Mouse (Mus musculus): ENCODE measurements at regions not wholly inside any gene's neighbourhood (a gene's known extent, or its start where the extent isn't known, plus 50 kb on each side); places are given as distances from the start of the nearest gene placed in this dataset.

DNA sequence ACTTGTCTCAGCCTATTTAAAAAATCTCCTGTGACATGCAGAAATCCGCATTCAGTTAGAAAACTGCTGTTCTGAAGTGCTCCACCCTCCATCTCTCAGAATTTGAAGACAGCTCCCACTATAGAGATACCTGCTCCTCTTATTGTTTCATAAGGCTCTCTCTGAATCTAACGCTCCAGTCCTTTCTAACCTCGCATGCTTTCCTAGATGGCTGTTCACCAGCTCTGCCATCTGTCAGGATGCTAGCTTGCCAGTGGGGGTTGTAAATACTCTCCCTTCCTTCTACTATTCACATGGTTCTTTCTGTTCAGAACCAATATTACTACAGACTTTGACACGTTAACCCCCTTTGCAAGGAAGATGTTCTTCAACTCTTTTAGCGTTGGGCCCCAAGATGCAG is 123.3 kb upstream of the Gm10801 start:
- Histone ChIP-seq H3K4me3 (replicated peaks; ENCODE audit: low read length) (no peak overlapping the region), H3K36me3 (ENCODE audit: control insufficient read depth, insufficient read depth) (no peaks in the 10 kb centered on the region), H3K4me1 (replicated peaks; ENCODE audit: control insufficient read depth, insufficient read depth, low read length) (no peaks in the 10 kb centered on the region), H3K9me3 (ENCODE audit: control insufficient read depth, low read length) (no peaks in the 10 kb centered on the region), H3K9ac (replicated peaks; ENCODE audit: low read depth, low read length) (no peak overlapping the region), H3K4me2 (ENCODE audit: low read length) (no peak overlapping the region), H3K27ac (ENCODE audit: low read length) (no peak overlapping the region), H3K27me3 (replicated peaks; ENCODE audit: control insufficient read depth, insufficient read depth, low read length) (no peaks in the 10 kb centered on the region)
- 62% methylated on average over 5 of the region's 5 CpGs for WGBS
- peak; percentile 67 for ATAC-seq

- WGBS: 49% methylated on average over 1 of the region's 1 CpGs
- Histone ChIP-seq H3K4me1 (replicated peaks; ENCODE audit: control insufficient read depth, insufficient read depth, low read length) (no peaks in the 10 kb centered on the region), H3K4me2 (ENCODE audit: low read length) (no peak overlapping the region), H3K27ac (ENCODE audit: low read length) (no peak overlapping the region), H3K9me3 (ENCODE audit: control insufficient read depth, low read length) (no peaks in the 10 kb centered on the region), H3K9ac (replicated peaks; ENCODE audit: low read depth, low read length) (no peak overlapping the region), H3K27me3 (replicated peaks; ENCODE audit: control insufficient read depth, insufficient read depth, low read length) (no peaks in the 10 kb centered on the region), H3K4me3 (replicated peaks; ENCODE audit: low read length) (no peak overlapping the region), H3K36me3 (ENCODE audit: control insufficient read depth, insufficient read depth) (no peaks in the 10 kb centered on the region)
- no peak for ATAC-seq
These were observed 96.2 kb upstream of the Gm10801 start for GRCm38 (mm10) chr2:98565871-98566270.

Data from forebrain, embryonic 16.5 days (tissue).